Mouse (Mus musculus): Measurements from ENCODE around the gene Slc25a39.
A peak's percentile ranks its signal among the peaks of the same experiment; 100 is the strongest.
"Not testable (repeated sequence)": the region's sequence is repeated elsewhere in the genome, so short reads cannot be mapped to it uniquely, and the experiment has no call there.

The Slc25a39 gene

GRCm38 (mm10) chr11:102393719-102394420 is 13.9 kb downstream of the Slc25a39 start:
- DNase-seq = no peak

GRCm38 (mm10) chr11:102393238-102393634 is 14.5 kb downstream of the Slc25a39 start, which contains the start of gene Rundc3a:
Rundc3a (plus strand) TSS chr11:102393403.
- DNase-seq = peak; percentile 94

- no peak for DNase-seq
Measured at GRCm38 (mm10) chr11:102392441-102393237, 15.1 kb downstream of the Slc25a39 start.

GRCm38 (mm10) chr11:102389436-102389835 is 18.3 kb downstream of the Slc25a39 start:
- DNase-seq = not testable (repeated sequence)

GRCm38 (mm10) chr11:102386121-102386520 is 21.6 kb downstream of the Slc25a39 start:
- no peak for DNase-seq

GRCm38 (mm10) chr11:102385075-102385474 is 22.7 kb downstream of the Slc25a39 start:
- DNase-seq = no peak

- DNase-seq = no peak
Measured at GRCm38 (mm10) chr11:102384418-102384817, 23.3 kb downstream of the Slc25a39 start.

GRCm38 (mm10) chr11:102383365-102384136 is 24.2 kb downstream of the Slc25a39 start:
- DNase-seq = no peak

GRCm38 (mm10) chr11:102382794-102383193 is 25.0 kb downstream of the Slc25a39 start:
- DNase-seq = no peak

GRCm38 (mm10) chr11:102381341-102382100 is 26.2 kb downstream of the Slc25a39 start:
- no peak for DNase-seq

GRCm38 (mm10) chr11:102380091-102380490 is 27.7 kb downstream of the Slc25a39 start:
- no peak for DNase-seq

GRCm38 (mm10) chr11:102377186-102377585 is 30.6 kb downstream of the Slc25a39 start:
- no peak for DNase-seq

GRCm38 (mm10) chr11:102376196-102376835 is 31.4 kb downstream of the Slc25a39 start:
- DNase-seq = no peak

- peak; percentile 72 for DNase-seq
Measured at GRCm38 (mm10) chr11:102375196-102376173, 32.3 kb downstream of the Slc25a39 start.

GRCm38 (mm10) chr11:102374108-102374725 is 33.5 kb downstream of the Slc25a39 start:
- DNase-seq = no peak

GRCm38 (mm10) chr11:102373646-102374045 is 34.1 kb downstream of the Slc25a39 start:
- no peak for DNase-seq

- no peak for DNase-seq
Measured at GRCm38 (mm10) chr11:102372936-102373335, 34.8 kb downstream of the Slc25a39 start.

GRCm38 (mm10) chr11:102371926-102372685 is 35.6 kb downstream of the Slc25a39 start:
- DNase-seq = no peak

GRCm38 (mm10) chr11:102370285-102370684 is 37.5 kb downstream of the Slc25a39 start:
- DNase-seq = no peak
